Mouse (Mus musculus) embryonic fibroblast, embryonic 13.5 days (primary cell): ENCODE data around the gene Nrp2.

ENCODE experiments used
- CTCF ChIP-seq: IDR thresholded peaks from 2 replicates; pipeline ENCODE4 v1.5.1; 2011; ENCODE audit warnings: mild to moderate bottlenecking, control low read depth, low read length, moderate library complexity, borderline replicate concordance; ENCODE audit not compliant: insufficient read depth
- POLR2A ChIP-seq: IDR thresholded peaks from 2 replicates; pipeline ENCODE4 v1.6.1; 2011; ENCODE audit warnings: low read depth, mild to moderate bottlenecking, control low read depth, low read length, moderate library complexity

DNA sequence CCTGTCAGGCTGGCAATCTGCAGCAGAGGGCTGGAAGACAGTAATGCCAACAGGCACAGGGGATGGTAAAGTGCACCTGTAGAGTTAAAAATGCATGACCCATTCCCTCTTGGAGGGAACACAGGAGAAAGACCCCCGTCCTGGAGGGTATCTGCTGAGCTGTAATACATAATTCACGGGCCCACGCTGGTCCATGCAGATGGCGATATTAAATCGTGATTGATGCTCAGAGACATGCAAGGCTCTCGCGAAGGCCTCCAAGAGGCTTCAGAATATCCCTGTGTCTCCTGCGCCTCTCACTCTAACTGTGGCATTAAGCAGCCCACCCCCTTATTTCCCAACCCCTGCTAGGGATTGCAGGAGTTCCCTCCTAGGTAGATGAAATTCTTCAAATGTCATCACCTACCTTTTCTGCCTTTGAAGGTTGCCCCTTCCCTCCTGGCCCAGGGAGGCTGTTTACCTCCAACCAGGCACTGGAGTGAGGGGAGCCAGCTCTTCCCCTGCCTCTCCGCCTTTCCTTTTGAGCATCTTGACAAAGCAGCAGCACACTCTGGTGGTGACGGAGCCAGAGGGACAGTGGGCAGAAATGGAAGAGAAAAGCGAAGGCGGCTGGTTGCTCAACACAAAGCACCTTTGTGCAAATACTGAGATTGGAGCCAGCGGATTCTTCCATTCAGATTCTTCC lies 14.6 kb downstream of the Nrp2 start:
- TF ChIP-seq CTCF (peak; percentile 62; the same call in 1 of the 2 replicates), POLR2A (no peak)
